Mouse (Mus musculus) embryonic facial prominence, embryonic 11.5 days (tissue): Measurements from ENCODE around the gene Ms4a15. TPM values are rescaled to one million over a fixed set of nuclear protein-coding genes. Genes with fewer than 3 reads are reported as not detected.
A peak's percentile ranks its signal among the peaks of the same experiment; 100 is the strongest.

Source experiments
- ATAC-seq: fragments of 200-750 bp; cut with Nextera tagmentation; replicated peaks from 2 replicates; pipeline ENCODE4 v1.8.0; 2017; ENCODE audit warnings: low read depth; ENCODE audit not compliant: insufficient number of reproducible peaks, low FRiP score, low TSS enrichment
- DNase-seq: peaks from one replicate; pipeline ENCODE4 v3.0.0-alpha.2; 2015; ENCODE audit warnings: low spot score
- H3K27ac ChIP-seq: fragments of 300-500 bp; sonication (generic); replicated peaks from 2 replicates; pipeline ENCODE4 v1.5.1; 2014; ENCODE audit warnings: mild to moderate bottlenecking, low read depth, low read length, control low read depth
- H3K27me3 ChIP-seq: fragments of 300-500 bp; sonication (generic); 2 replicates; pipeline ENCODE4 v1.6.1; 2014; ENCODE audit warnings: mild to moderate bottlenecking, low read length, moderate library complexity, mixed read lengths; ENCODE audit not compliant: control insufficient read depth, insufficient read depth
- H3K36me3 ChIP-seq: fragments of 300-500 bp; sonication (generic); replicated peaks from 2 replicates; pipeline ENCODE4 v1.6.1; 2014; ENCODE audit warnings: low read depth, mild to moderate bottlenecking, low read length, moderate library complexity, mixed read lengths; ENCODE audit not compliant: control insufficient read depth, insufficient read depth
- H3K4me1 ChIP-seq: fragments of 300-500 bp; sonication (generic); 2 replicates; pipeline ENCODE4 v1.6.1; 2014; ENCODE audit warnings: low read length, mixed read lengths; ENCODE audit not compliant: control insufficient read depth, insufficient read depth
- H3K4me2 ChIP-seq: fragments of 300-500 bp; sonication (generic); 2 replicates; pipeline ENCODE4 v1.6.1; 2014; ENCODE audit warnings: low read depth, mild to moderate bottlenecking, control low read depth, low read length, moderate library complexity
- H3K4me3 ChIP-seq: fragments of 300-500 bp; sonication (generic); 2 replicates; pipeline ENCODE4 v1.5.1; 2014; ENCODE audit warnings: low read depth, low read length, control low read depth
- H3K9ac ChIP-seq: fragments of 300-500 bp; sonication (generic); replicated peaks from 2 replicates; pipeline ENCODE4 v1.6.1; 2014; ENCODE audit warnings: mild to moderate bottlenecking, control low read depth, low read length
- H3K9me3 ChIP-seq: fragments of 300-500 bp; sonication (generic); replicated peaks from 2 replicates; pipeline ENCODE4 v1.6.1; 2016; ENCODE audit warnings: mild to moderate bottlenecking, low read length, inconsistent platforms, mixed read lengths; ENCODE audit not compliant: control insufficient read depth
- WGBS: fragments of 180-500 bp; shearing (Covaris S2); extraction: QIAGEN DNeasy Blood & Tissue Kit; methylation state at CpG from one replicate; pipeline ENCODE4 v1.1.7; 2014; 5-methylcytosine and 5-hydroxymethylcytosine counted together
- polyA plus RNA-seq: library from polyadenylated mRNA; unstranded; fragments of >200 nt; fragmentation: Nextera tagmentation; extraction: Ambion mirVana; gene quantifications from 2 replicates; pipeline ENCODE4 v1.2.1, GENCODE M21; 2014

Gene Ms4a15
- polyA plus RNA-seq, 1 experiment from 2014 or later: not detected

GRCm38 (mm10) chr19:10975187-10975586, 17.9 kb downstream of the Ms4a15 start:
- ATAC-seq: no peak
- H3K27ac ChIP-seq: no peak overlapping the region
- no peaks in the 10 kb centered on the region for H3K9me3 ChIP-seq
- no peak overlapping the region for H3K4me3 ChIP-seq
- H3K27me3 ChIP-seq: no peaks in the 10 kb centered on the region
- no peak overlapping the region for H3K4me2 ChIP-seq
- 74% methylated on average over 2 of the region's 2 CpGs for WGBS
- no peak for DNase-seq
- no peaks in the 10 kb centered on the region for H3K36me3 ChIP-seq
- H3K9ac ChIP-seq: no peak overlapping the region
- no peaks in the 10 kb centered on the region for H3K4me1 ChIP-seq

- DNase-seq: no peak
- Histone ChIP-seq H3K27me3 (no peaks in the 10 kb centered on the region), H3K4me1 (no peaks in the 10 kb centered on the region), H3K4me3 (no peak within 1 kb of the TSS), H3K4me2 (no peak within 1 kb of the TSS), H3K27ac (no peak within 1 kb of the TSS), H3K9me3 (no peaks in the 10 kb centered on the region), H3K36me3 (no peaks in the 10 kb centered on the region), H3K9ac (no peak within 1 kb of the TSS)
- WGBS: 35% methylated on average over 4 of the region's 4 CpGs
- peak; percentile 16; the same call in 1 of the 2 replicates for ATAC-seq
These were observed 18.7 kb downstream of the Ms4a15 start, which contains the start of gene Ms4a10 for GRCm38 (mm10) chr19:10974238-10974865. TSS of gene Ms4a10 (minus strand) at chr19:10974670.

- H3K4me3 ChIP-seq: no peak overlapping the region
- no peaks in the 10 kb centered on the region for H3K27me3 ChIP-seq
- H3K4me1 ChIP-seq: no peaks in the 10 kb centered on the region
- H3K9me3 ChIP-seq: no peaks in the 10 kb centered on the region
- H3K9ac ChIP-seq: no peak overlapping the region
- no peak overlapping the region for H3K4me2 ChIP-seq
- ATAC-seq (no peak), DNase-seq (no peak)
- H3K27ac ChIP-seq: no peak overlapping the region
- H3K36me3 ChIP-seq: no peaks in the 10 kb centered on the region
- WGBS: 68% methylated on average over 2 of the region's 2 CpGs
These were observed 19.9 kb downstream of the Ms4a15 start for GRCm38 (mm10) chr19:10973187-10973586.

- ATAC-seq (no peak), DNase-seq (no peak)
- H3K27me3 ChIP-seq: no peaks in the 10 kb centered on the region
- H3K4me3 ChIP-seq: no peak overlapping the region
- no peak overlapping the region for H3K27ac ChIP-seq
- no peaks in the 10 kb centered on the region for H3K9me3 ChIP-seq
- H3K36me3 ChIP-seq: no peaks in the 10 kb centered on the region
- H3K4me1 ChIP-seq: no peaks in the 10 kb centered on the region
- WGBS: 32% methylated on average over 3 of the region's 3 CpGs
- H3K9ac ChIP-seq: no peak overlapping the region
- H3K4me2 ChIP-seq: no peak overlapping the region
These were observed 20.4 kb downstream of the Ms4a15 start for GRCm38 (mm10) chr19:10972660-10973059.

- no peaks in the 10 kb centered on the region for H3K4me1 ChIP-seq
- H3K9ac ChIP-seq: no peak overlapping the region
- DNase-seq (no peak), ATAC-seq (no peak)
- H3K27ac ChIP-seq: no peak overlapping the region
- H3K9me3 ChIP-seq: no peaks in the 10 kb centered on the region
- H3K4me2 ChIP-seq: no peak overlapping the region
- 78% methylated on average over 3 of the region's 3 CpGs for WGBS
- no peaks in the 10 kb centered on the region for H3K27me3 ChIP-seq
- H3K36me3 ChIP-seq: no peaks in the 10 kb centered on the region
- H3K4me3 ChIP-seq: no peak overlapping the region
These were observed 22.6 kb downstream of the Ms4a15 start for GRCm38 (mm10) chr19:10970457-10970856.

- no peaks in the 10 kb centered on the region for H3K27me3 ChIP-seq
- H3K4me3 ChIP-seq: no peak overlapping the region
- WGBS: 89% methylated on average over 7 of the region's 7 CpGs
- H3K4me2 ChIP-seq: no peak overlapping the region
- H3K4me1 ChIP-seq: no peaks in the 10 kb centered on the region
- no peak for DNase-seq
- H3K9me3 ChIP-seq: no peaks in the 10 kb centered on the region
- ATAC-seq: no peak
- no peaks in the 10 kb centered on the region for H3K36me3 ChIP-seq
- no peak overlapping the region for H3K9ac ChIP-seq
- no peak overlapping the region for H3K27ac ChIP-seq
These were observed 24.5 kb downstream of the Ms4a15 start for GRCm38 (mm10) chr19:10968578-10968977.

- Histone ChIP-seq H3K4me2 (no peak overlapping the region), H3K36me3 (no peaks in the 10 kb centered on the region), H3K27me3 (no peaks in the 10 kb centered on the region), H3K4me1 (no peaks in the 10 kb centered on the region), H3K27ac (no peak overlapping the region), H3K9me3 (no peaks in the 10 kb centered on the region), H3K4me3 (no peak overlapping the region), H3K9ac (no peak overlapping the region)
- DNase-seq: no peak
- 86% methylated on average over 7 of the region's 7 CpGs for WGBS
- no peak for ATAC-seq
These were observed 27.3 kb downstream of the Ms4a15 start for GRCm38 (mm10) chr19:10965721-10966120.

- 44% methylated on average over 12 of the region's 12 CpGs for WGBS
- DNase-seq (no peak), ATAC-seq (no peak)
- Histone ChIP-seq H3K4me2 (no peak overlapping the region), H3K4me3 (no peak overlapping the region), H3K36me3 (no peaks in the 10 kb centered on the region), H3K9me3 (no peaks in the 10 kb centered on the region), H3K27ac (no peak overlapping the region), H3K9ac (no peak overlapping the region), H3K27me3 (no peaks in the 10 kb centered on the region), H3K4me1 (no peaks in the 10 kb centered on the region)
These were observed 33.1 kb downstream of the Ms4a15 start for GRCm38 (mm10) chr19:10959978-10960346.
